Mouse (Mus musculus) cerebellum, adult 11-12 months (tissue): ENCODE results near the gene Inpp5e.

ENCODE experiments used
- DNase-seq: peaks from one replicate; pipeline ENCODE4 v3.0.0; 2022

Inpp5e gene

DNA sequence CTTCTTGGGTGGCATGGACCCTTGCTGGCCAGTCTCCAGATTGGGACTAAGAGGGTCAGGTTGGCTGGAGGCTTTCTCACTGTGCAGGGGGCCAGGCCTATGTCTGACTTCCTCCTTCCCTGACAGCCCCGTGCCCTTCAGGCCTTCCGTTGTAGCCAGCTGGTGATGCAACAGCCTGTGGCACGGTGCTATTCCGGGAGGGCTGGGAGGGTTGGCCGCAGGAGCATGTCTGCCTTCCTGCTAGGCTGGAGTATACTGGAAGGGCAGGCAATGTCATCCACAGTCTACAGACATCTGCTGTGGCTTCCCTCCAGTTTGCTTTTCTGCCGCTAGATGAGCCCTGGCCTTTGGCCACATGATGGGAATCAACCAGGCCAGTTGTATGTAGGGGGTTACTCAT lies 49.0 kb downstream of the Inpp5e start:
- no peak for DNase-seq

- DNase-seq: no peak
Measured at GRCm38 (mm10) chr2:26358667-26359320, 50.2 kb downstream of the Inpp5e start.

DNA sequence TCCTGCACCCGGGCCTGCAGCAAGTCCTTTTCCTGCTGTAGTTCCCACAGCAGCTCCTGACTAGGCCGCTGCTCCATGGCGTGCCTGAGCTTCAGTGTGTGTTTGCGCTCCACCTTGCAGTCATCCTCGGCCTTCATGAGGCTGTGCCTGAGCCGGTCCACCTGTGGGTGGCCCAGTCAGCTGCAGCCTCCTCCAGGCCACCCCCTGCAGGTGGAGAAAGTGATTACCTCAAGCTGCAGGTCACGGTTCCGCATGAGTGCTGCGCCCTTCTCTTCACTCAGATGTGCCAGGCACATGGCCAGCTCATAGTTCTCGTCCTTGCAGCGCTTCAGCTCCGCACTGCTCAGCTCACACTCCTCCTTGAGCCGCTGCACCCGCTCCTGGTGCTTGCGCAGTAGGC lies 51.5 kb downstream of the Inpp5e start:
- peak; percentile 49 for DNase-seq

- DNase-seq: peak; percentile 30
Measured at GRCm38 (mm10) chr2:26356678-26357077, 52.3 kb downstream of the Inpp5e start.

GRCm38 (mm10) chr2:26356231-26356630 lies 52.8 kb downstream of the Inpp5e start:
- no peak for DNase-seq

GRCm38 (mm10) chr2:26354401-26354800 lies 54.6 kb downstream of the Inpp5e start:
- DNase-seq: no peak

- peak; percentile 68 for DNase-seq
Measured at GRCm38 (mm10) chr2:26353066-26353980, 55.7 kb downstream of the Inpp5e start.

DNA sequence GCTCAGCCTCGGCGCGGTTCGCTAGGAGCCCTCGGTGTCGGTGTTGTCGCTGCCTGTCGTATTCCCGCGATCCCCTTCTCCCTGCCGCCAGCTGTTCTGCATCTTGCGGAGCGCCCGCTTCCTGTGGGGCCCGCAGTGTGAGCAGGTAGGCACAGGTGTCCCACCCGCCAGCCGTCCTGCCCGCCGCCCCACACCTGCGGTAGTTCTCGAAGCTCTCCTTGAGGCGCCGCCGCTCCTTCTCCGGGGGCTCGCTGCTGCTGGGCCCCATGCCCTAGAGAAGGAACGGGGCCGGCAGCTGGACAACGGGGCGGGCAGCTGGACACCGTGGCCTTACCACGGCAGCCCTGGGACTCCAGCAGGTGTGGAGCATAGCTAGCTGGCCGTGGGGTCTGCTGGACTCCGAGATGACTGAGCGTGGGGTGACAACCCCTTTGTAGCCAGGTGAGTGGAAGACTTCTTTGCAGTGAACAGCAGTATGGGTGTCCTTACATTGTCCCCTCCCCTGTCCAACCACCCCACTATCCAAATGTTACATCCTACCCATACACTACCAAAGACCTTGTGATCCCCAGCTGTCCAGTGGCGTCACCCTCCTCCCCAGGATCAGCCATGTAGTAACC lies 56.6 kb downstream of the Inpp5e start:
- peak; percentile 71 for DNase-seq

DNA sequence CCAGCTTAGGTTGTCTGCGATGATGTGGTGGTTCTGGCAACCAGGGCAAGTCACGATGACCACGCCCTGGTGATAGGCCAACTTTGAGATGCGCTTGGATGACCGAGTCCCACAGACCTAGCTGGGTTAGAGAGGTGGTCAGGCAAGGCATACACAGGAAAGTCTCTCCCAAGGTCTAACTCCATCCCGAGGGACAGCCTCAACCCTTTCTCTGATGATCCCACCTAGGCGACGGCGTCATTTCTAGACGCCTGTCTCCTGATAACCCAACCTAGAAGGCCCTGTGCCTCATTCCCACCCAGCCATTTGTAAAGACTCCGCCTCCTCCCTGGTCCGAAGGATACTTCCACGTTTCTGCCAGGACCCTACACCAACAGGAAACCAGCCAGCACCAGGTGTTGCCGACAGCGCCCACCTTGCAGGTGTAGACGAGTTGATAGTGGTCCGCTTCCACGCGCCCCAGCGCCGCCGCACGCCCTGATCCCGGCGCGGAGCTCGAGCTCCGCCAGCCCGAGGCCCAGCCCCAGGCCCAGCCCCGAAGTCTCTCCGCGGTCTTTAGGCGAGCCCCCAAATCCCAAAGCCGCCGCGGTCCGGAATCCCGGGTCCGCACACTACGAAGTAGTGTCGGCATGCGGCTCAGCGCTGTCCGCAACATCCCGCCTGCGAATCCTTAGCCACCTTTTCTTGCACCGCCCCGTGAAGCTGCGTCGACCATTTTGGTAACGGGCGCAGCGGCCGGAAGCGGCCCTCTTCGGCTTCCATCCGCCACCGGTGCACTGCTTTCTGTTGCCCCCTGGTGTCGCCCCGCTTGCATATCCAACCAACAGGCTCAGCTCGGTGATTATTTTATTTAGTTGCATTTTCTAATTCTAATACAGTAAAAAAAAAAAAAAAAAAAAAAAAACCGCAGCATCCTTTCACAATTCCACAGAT lies 57.4 kb downstream of the Inpp5e start, which contains the start of gene Dnlz:
TSS of gene Dnlz (minus strand) at position 753 of the 933 bp plus-strand sequence.
- DNase-seq: peak; percentile 92

- no peak for DNase-seq
Measured at GRCm38 (mm10) chr2:26348241-26348640, 60.8 kb downstream of the Inpp5e start.
